Mouse (Mus musculus) fat pad, adult 2 months (tissue): ENCODE results near the gene Reep3.
A peak's percentile ranks its signal among the peaks of the same experiment; 100 is the strongest.
"Not testable (repeated sequence)": the region's sequence is repeated elsewhere in the genome, so short reads cannot be mapped to it uniquely, and the experiment has no call there.

ENCODE experiments used
- DNase-seq: peaks from one replicate; pipeline ENCODE4 v3.0.0-alpha.2; 2011; ENCODE audit warnings: low read depth, low spot score; ENCODE audit errors: extremely low read depth

Gene Reep3

DNA sequence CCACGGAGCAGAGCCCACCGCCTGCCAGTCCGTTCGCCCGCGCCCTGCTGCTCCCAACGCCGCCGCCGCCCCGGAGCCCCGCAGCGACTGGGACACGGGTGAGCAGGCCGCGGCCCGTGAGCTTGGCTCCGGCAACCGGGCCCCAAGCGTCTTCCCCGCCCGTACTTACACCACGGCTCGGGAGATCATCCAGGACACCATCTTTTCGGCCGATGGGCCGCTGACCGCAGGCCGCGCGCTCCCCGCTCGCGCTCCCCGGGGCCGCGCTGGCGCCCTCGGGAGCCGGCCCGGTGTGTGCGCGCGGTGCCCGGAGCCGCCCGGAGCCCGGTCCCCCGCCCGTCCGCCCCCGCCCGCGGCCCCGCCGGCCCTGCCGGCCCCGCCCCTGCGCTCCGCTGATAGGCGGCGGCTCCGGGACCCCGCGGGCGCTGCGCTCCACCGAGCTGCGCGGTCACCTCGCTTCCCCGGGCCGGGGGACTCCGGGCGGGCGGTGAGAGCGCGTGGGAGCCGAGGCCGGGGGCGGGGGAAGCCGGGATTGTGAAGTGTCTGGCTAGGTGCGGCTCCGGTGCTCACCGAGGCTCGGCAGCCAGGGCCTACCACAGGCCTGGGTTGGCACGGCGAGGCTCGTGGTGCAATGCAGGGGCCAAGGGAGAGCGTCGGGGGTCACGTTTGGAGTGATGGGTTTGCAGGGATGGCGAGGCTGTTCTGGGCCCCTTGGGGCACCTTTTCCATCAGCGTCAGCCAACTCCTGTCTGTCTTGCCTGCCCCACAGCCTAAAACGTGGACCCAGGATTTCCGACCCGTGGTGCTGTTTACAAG is at the start of gene Reep3:
Reep3 (minus strand) TSS at position 325 of the 816 bp plus-strand sequence.
- no peak for DNase-seq

DNA sequence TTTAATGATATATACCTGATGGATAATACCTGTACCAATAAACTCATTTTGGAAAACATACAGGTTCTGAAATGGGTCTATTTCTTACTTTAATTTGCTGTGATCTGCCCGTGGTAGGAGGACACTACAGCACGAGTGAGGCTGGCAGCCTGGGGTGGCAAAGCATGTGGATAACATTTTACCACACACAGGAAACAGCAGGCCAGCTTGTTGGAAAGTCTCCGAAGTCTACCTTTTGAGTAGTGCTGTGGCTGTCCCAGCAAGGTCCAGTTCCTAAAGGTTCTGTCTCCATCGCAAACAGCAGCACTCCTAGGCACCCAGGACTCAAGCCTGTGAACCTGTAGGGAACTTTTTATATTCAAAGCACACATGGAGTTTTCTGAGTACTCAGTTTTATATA is 48.9 kb upstream of the Reep3 start:
- DNase-seq: no peak

DNA sequence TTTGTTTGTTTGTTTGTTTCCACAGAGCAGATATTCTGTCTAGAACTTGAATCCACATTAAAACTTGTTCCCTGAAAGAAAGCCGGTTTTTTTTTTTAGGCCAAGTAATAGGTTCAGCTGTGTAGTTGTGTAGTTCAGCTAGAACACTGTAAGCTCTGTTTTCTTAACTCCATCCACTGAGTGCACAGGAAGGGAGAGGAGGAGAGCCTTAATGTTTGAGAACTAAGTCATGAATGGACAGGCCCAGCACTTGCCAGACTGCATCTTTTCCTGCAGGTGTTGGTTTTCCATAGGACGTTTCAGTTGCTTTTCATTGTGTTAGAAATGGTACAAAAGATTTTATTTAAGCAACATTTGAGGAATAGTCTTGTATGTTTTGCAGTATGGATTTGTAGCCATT is 47.5 kb upstream of the Reep3 start:
- DNase-seq: no peak

- DNase-seq: no peak
These were observed 46.9 kb upstream of the Reep3 start for GRCm38 (mm10) chr10:67143661-67144060.

- DNase-seq: no peak
These were observed 40.7 kb upstream of the Reep3 start for GRCm38 (mm10) chr10:67137437-67137836.

- DNase-seq: no peak
These were observed 37.6 kb upstream of the Reep3 start for GRCm38 (mm10) chr10:67134322-67134721.

DNA sequence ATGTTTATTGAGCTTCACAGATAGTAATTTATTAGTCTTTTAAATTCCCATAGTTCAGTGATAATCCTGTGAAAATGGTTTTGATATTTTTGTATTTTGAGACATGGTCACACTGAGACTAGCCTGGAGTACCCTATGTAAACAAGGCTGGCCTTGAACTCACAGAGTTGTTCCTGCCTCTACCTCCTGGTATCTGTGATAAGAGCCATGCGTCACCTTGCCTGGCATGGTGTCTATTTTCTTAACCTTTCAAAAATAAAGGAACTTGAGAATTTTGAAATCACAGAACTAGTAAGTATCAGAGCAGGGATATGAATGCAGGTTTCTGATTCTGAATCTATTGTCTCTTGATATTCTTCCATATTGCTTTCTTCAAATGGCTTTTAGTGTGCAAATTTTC is 35.0 kb upstream of the Reep3 start:
- no peak for DNase-seq

GRCm38 (mm10) chr10:67129531-67129930 is 32.8 kb upstream of the Reep3 start:
- DNase-seq: no peak

DNA sequence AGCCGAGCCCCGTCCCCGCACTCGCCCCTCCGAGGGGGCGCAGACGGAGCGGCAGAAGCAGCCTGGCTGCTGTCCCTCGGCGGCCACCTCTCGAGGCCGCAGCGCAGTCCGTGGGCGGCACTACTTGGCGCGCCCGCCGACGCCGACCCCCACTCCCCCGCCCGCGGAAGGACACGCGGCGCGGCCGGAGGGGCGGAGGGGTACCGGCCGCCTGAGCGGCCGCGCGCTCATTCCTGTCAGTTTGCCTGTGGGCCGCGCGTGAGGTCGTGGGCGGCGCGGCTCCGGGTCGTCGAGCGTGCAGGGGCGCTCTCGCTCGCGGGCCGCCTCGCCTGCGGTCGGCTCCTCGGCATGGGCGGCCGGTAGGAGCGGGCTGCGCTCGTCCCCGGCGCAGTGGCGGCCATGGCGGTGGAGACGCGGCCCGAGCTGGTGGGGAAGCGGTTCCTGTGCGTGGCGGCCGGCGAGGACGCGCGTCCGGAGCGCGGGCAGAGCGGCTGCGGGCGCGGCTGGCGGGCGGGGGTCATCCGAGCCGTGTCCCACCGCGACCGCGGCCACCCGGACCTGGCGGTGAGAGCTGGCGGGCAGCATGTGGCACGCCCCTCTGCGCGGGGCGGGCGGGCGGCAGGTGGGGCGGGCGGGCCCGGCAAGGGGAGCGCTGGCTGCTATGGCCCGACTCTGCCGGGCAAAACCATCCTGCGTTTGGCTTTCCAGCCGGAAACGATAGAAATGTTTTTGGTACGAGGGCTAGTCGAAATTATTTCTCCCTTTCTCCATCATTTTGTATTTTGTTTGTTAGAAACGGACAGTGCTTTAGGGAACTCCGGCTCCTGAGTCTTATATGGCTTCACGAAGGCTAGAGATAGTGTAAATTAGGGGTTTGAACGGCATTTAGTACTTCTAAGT is 30.4 kb upstream of the Reep3 start:
- no peak for DNase-seq

GRCm38 (mm10) chr10:67126061-67126858 is 29.5 kb upstream of the Reep3 start:
- peak; percentile 75 for DNase-seq

GRCm38 (mm10) chr10:67124156-67124555 is 27.4 kb upstream of the Reep3 start:
- DNase-seq: no peak

- DNase-seq: no peak
These were observed 27.0 kb upstream of the Reep3 start for GRCm38 (mm10) chr10:67123756-67124155.

- DNase-seq: no peak
These were observed 23.9 kb upstream of the Reep3 start for GRCm38 (mm10) chr10:67120640-67121039.

- DNase-seq: no peak
These were observed 23.4 kb upstream of the Reep3 start for GRCm38 (mm10) chr10:67120180-67120579.

- no peak for DNase-seq
These were observed 22.5 kb upstream of the Reep3 start for GRCm38 (mm10) chr10:67119291-67119690.

- DNase-seq: no peak
These were observed 19.5 kb upstream of the Reep3 start for GRCm38 (mm10) chr10:67116251-67116650.

DNA sequence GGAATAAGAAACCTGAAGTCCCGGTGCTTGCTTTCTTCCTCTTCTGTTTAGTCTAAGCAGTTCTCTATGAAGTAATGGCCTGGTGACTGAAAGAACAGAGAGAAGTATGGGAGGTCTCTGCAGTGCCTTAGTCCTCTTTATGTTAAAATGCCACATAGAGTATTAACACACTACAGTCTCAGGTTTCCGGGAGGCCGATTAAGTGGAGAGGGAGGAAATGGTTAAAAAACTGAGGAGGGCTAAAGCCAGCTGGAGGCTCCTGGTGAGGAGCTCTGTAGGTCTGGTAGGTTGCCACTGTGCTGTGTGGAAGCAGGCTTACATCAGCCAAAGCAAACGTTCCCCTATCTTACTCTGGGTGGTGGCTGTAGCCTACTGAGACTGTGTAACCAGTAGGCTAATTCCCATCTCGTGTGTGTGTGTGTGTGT is 18.9 kb upstream of the Reep3 start:
- DNase-seq: no peak

DNA sequence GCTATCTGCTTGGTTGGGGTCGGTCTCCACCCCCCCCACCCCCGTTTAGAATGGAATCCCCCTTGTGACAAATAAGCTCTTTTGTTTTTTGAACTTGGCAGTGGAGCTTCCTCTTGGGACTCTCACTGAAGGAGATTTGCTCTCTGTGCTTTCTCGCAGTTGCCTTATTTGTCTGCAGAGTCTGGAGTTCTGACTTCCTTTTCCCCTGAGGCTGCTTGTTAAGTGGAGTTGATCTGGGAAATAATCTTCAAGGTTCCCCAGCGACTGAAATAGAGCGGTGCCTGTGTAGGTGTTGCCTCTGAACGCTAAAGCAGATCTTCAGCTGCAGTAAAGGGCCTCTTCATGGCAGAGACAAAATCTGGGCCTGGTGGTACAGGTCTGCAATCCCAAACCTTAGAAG is 18.4 kb upstream of the Reep3 start:
- no peak for DNase-seq

- DNase-seq: no peak
These were observed 17.1 kb upstream of the Reep3 start for GRCm38 (mm10) chr10:67113833-67114232.

DNA sequence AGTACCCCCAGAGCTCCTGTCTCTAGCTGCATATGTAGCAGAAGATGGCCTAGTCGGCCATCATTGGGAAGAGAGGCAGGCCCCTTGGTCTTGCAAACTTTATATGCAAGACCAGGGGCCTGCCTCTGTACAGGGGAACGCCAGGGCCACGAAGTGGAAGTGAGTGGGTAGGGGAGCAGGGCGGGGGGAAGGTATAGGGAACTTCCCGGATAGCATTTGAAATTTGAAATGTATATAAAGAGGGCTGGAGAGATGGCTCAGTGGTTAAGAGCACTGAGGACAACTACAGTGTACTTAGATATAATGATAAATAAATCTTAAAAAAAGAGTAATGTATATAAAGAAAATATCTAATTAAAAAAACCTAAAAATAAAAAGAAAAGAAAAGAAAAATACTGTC is 16.2 kb upstream of the Reep3 start:
- not testable (repeated sequence) for DNase-seq

DNA sequence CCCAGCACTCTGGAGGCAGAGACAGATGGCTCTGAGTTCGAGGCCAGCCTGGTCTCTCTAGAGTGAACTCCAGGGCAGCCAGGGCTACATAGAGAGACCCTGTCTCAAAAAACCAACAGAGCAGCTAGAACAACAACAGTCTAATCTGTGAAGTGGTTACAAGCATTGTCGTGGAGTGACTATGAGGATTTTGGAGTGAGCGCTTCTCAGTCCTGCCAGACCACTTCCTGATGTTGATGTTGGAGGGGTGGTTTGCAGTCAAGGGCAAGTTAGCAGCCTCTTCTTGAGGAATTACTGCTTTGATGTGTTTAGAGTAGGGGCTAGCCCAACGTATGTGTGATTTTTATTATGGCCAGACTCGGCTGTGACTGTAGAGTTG is 15.0 kb upstream of the Reep3 start:
- DNase-seq: no peak
